Mouse (Mus musculus) frontal cortex, postnatal 14 days (tissue): Measurements from ENCODE around the gene BC107364.
"Not testable (repeated sequence)": the region's sequence is repeated elsewhere in the genome, so short reads cannot be mapped to it uniquely, and the experiment has no call there.

Experiments
- DNase-seq, 2 experiments: peaks; one replicate each; pipeline ENCODE4 v3.0.0; 2022; ENCODE audit warnings: low spot score in 2 of 2

The BC107364 gene

DNA sequence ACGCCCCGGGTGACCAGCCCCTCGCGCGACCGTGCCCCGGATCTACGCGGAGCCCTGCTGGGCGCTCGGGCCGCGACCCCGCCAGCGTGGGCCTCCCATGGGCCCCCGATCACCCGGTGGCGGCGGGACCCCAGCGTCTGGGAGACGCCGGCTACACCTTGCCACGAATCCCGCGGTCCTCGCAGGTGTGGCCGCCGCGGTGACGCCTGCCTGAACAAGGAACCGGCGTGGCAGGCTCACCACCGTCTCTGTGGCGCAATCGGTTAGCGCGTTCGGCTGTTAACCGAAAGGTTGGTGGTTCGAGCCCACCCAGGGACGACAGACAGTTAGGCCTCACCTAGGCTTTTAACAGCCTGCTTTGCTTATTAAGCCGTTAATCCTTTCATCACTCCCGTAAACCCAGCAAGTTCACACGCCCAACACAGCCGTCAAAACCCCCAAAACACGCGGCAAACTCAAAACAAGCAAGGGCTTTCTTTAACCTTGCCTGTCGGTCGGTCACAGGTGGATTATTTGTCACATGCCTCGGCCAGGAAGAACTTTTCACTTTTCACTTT lies 847 bp downstream of the BC107364 start:
- not testable (repeated sequence) for DNase-seq

- DNase-seq: not testable (repeated sequence)
Observed at GRCm38 (mm10) chr3:96450586-96450896, 1.6 kb downstream of the BC107364 start.

GRCm38 (mm10) chr3:96449762-96450585 lies 2.1 kb downstream of the BC107364 start:
- not testable (repeated sequence) for DNase-seq

- DNase-seq: no peak
Observed at GRCm38 (mm10) chr3:96445436-96445835, 6.7 kb downstream of the BC107364 start.

DNA sequence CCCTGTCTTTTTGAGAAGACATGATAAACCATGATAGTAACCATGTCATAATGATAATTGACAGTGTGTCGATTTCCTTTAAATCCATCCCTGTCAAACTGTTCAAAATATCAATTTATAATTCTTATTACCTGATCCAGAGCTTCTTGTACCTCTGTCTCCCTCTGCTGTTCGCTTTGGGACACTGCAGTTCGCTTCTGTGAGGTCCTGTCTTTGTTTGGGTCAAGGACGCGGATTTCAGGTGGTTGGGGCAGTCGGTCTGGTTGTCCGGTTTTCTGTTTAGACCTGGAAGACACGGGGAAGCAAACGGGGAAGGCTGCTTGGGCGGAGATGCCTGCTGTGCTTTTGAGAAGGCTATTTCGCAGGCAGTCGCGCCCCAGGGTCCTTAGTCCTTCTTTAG lies 11.5 kb downstream of the BC107364 start:
- DNase-seq: peak in 1 of 2 experiments; percentile 52

GRCm38 (mm10) chr3:96435557-96436091 lies 16.5 kb downstream of the BC107364 start:
- peak; percentile 25 to 47 for DNase-seq

DNA sequence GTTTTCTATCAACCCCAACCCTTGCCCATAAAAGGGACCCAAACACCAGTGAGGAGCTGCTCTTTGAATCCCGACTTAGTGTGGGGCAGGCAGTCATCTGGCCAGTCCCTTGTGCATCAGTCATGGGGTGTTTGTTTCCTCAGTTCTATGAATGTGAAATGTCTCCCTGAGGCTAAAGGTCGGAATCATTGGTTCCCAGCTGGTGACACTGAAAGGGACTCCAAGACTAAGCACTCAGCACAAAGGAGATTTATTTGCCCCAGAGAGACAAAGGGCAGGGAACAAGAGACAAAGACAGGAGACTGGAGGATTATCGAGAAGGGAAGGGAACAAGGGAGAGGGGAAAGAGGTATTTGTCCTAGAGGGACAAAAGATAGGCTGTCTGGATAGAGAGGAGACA lies 19.9 kb downstream of the BC107364 start:
- no peak for DNase-seq

DNA sequence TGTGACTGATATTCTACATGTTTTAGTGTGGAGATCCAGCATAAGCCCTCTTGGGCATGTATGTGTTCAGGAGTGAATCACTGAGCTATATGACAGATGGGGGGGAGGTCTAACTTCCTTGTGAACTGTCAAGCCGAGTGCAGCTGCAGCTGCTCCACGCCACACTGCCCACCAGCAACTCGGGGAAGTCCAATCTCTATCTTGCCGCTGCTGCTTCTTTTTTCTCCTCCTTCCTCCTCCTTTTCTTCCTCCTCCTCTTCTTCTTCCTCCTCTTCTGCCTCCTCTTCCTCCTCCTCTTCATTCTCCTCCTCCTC lies 22.3 kb downstream of the BC107364 start:
- no peak for DNase-seq

- no peak for DNase-seq
Observed at GRCm38 (mm10) chr3:96428941-96429818, 22.9 kb downstream of the BC107364 start.

DNA sequence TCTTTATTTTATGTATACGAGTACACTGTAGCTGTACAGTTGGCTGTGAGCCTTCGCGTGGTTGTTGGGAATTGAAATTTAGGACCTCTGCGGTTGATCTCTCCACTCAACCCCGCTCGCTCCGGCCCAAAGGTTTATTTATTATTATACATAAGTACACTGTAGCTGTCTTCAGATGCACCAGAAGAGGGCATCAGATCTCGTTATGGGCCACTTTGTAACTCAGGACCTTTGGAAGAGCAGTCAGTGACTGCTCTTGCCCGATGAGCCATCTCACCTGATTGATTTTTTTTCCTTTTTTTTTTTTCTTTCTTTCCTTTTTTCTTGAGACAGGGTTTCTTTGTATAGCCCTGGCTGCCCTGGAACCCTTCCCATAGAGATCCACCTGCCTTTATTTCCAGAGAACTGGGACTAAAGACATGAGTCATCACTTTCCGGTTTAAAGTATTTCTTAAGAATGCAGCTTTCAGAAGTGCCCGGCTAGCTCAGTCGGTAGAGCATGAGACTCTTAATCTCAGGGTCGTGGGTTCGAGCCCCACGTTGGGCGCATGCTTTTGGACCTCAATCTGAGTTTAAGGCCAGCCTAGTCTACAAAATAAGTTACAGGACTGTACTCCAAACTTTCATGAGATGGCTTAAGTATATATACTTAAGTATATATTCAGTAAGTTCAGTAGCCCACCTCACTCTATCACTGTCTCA lies 24.2 kb downstream of the BC107364 start:
- peak in 1 of 2 experiments; percentile 51 for DNase-seq

DNA sequence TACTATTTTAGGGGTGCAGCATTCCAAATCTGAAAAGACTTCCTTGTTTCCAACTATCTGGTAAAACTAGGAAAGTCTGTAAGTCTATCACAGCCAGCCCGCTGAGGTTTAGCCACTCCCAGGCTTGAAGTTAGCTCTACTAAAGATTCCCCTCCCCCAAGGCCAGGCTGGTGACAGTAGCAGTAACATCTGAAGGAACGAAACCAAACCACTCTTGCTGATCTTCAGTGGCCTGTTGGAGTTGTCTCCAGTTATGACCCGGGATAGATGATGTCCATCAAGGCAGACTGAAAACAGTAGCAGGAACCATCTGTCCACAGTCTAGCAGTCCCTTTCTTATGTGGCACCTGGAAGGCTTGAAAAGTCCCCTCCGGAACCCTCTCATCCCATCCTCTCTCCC lies 24.8 kb downstream of the BC107364 start:
- no peak for DNase-seq

- no peak for DNase-seq
Observed at GRCm38 (mm10) chr3:96426268-96426667, 25.8 kb downstream of the BC107364 start.

DNA sequence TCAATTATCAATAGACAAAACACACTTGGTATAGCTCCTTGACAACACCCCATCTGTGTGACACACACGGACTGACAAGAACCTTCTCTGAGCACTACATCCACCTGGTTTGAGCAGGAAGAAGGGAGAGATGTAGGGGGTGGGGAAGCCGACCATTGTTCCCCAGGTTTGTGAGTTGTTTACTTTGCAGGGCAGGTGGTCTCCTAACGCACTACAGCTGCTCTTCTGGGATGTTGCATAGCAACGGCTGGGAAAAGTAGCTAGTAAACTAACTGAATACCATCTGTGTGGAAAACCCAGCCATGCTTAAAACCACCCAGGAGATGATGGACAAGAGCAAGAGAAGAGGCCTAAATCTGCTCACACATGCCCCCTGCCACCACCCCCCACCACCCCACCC lies 27.7 kb downstream of the BC107364 start:
- DNase-seq: not testable (repeated sequence)

- DNase-seq: peak in 1 of 2 experiments; percentile 14
Observed at GRCm38 (mm10) chr3:96423889-96424288, 28.2 kb downstream of the BC107364 start.

DNA sequence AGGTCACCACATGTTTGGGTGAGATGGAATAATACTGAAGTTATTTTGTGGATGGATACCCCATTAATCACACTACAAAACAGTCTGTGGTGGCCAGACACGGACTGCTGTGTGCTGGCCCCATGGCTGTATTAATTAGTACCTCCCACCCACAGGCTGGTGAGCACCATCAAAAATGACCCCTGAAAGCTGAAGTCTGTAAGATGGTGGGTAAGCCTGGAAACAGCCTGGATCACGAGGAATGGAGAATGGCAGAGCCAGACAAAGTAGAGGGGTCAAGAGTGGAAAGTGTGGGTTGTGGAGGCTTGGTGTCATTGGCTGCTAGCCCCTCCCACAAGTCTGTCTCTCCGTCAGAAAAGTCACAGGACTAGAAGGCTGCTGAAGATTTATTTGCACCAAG lies 31.3 kb downstream of the BC107364 start:
- DNase-seq: no peak

GRCm38 (mm10) chr3:96418902-96419301 lies 33.2 kb downstream of the BC107364 start:
- DNase-seq: not testable (repeated sequence)

DNA sequence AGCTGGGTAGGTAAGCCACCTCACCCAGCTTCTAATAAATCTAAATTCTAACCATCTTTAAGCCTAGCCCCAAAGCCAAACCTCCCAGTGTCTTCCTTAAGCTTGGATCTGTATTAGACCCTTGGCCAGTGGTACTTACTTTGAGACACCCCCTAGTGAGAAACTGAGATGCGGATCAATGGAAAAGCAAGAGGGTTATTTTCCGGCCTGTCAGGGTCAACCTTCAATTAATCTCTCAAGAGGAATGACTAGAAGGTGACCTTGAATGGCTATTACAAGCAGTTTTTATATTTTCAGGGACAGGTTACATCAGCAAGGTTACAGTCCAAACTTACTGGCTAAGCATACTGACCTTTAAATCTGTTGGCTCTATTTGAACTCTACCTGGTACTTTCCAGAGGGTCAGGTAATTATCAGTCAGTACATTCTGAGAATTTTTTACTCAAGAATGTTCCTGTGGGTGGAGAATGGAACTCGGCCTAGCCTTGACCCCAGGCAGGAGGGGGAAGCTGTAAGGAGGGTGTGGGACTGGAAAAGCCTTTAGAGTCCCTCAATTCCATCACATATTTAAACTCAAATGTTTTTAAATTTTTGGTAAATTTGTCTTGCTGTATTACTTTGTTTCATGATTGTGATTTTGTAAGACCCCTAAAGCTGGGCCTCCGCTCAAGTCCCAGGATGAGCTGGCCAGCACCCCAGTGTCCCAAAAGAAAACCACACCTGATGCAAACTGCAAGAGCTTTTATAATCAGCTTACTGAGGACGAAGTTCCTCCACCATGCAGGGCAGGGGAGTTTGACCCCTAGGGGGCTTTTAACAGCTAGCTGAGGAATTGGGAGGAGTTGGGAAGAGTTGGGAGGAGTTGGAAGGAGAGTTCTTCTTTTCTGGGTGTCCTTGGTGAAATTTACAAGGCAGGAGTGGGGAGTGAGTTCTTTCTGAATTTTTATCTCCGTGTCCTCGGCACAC lies 34.0 kb downstream of the BC107364 start:
- DNase-seq: no peak

DNA sequence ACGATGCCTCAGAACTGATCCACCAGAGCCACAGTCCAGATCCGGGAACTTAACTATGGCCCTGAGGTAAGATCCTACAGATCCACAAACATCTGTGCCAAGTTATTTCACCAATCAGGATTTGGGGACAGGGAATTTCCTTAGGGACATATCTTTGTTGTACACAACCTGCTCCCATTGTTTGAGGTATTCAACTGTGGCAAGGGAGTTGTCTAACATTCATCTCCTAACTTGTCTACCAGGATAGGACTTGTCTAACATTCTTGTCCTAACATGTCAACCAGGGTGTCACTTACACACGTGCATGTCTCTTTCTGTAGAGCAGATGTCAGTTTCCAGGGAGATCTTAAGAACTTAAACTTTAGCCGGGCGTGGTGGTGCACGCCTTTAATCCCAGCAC lies 35.5 kb downstream of the BC107364 start:
- DNase-seq: no peak

DNA sequence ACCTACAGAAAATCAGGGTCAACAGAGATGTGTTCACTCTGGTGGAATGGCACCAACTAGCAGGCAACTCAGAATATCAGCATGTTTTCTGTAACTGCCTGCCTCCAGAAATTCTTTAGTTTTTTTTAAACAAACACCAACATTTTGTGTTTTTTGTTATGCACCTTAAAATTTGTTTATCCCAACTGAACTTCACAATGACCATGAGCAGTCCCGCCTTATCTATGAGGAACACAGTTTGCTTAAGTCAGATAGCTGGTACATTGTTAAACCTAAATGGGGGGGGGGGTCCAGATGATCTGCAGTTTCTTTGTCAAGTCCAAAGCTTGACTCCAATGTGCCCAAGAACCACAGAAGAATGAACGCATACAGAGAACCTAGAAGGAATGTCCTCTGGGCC lies 36.0 kb downstream of the BC107364 start:
- no peak for DNase-seq

DNA sequence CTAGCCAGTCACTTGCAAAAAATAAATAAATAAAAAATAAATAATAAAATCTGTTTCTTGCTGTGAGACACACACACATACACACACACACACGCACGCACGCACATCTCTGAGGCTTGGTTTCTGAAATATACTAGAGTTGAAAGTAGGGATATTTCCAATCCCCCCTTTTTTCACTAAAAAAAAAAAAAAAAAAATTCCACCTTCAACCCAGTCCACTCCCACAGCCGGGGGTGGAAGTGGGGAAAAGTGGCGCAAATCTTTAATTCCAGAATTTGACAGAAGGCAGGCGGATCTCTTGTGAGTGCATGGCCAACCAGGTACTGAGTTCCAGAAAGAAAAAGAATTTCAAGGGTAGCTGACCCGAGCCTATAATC lies 37.2 kb downstream of the BC107364 start:
- DNase-seq: no peak
